Mouse (Mus musculus) brain, adult 2 months (tissue): ENCODE results near the gene D10Wsu102e.
A peak's percentile ranks its signal among the peaks of the same experiment; 100 is the strongest.
"Not testable (repeated sequence)": the region's sequence is repeated elsewhere in the genome, so short reads cannot be mapped to it uniquely, and the experiment has no call there.

ENCODE experiments used
- DNase-seq: peaks from one replicate; pipeline ENCODE4 v3.0.0; 2011; ENCODE audit warnings: low read depth, low spot score

D10Wsu102e gene

GRCm38 (mm10) chr10:83385330-83385910 is 25.4 kb downstream of the D10Wsu102e start:
- DNase-seq = no peak

- DNase-seq = no peak
Observed at GRCm38 (mm10) chr10:83397336-83397735, 37.3 kb downstream of the D10Wsu102e start.

GRCm38 (mm10) chr10:83400896-83401295 is 40.9 kb downstream of the D10Wsu102e start:
- DNase-seq = not testable (repeated sequence)

GRCm38 (mm10) chr10:83405031-83405430 is 45.0 kb downstream of the D10Wsu102e start:
- DNase-seq = no peak

GRCm38 (mm10) chr10:83405711-83406110 is 45.7 kb downstream of the D10Wsu102e start:
- DNase-seq = no peak

GRCm38 (mm10) chr10:83407141-83407540 is 47.1 kb downstream of the D10Wsu102e start:
- DNase-seq = no peak

- DNase-seq = not testable (repeated sequence)
Observed at GRCm38 (mm10) chr10:83418466-83418865, 58.4 kb downstream of the D10Wsu102e start.

- DNase-seq = no peak
Observed at GRCm38 (mm10) chr10:83448582-83448981, 88.6 kb downstream of the D10Wsu102e start.

- no peak for DNase-seq
Observed at GRCm38 (mm10) chr10:83457531-83457930, 97.5 kb downstream of the D10Wsu102e start.

GRCm38 (mm10) chr10:83475226-83475625 is 115.2 kb downstream of the D10Wsu102e start:
- DNase-seq = no peak

GRCm38 (mm10) chr10:83477286-83477685 is 117.3 kb downstream of the D10Wsu102e start:
- peak; percentile 50 for DNase-seq

GRCm38 (mm10) chr10:83490506-83490905 is 130.5 kb downstream of the D10Wsu102e start:
- no peak for DNase-seq

GRCm38 (mm10) chr10:83497321-83497720 is 137.3 kb downstream of the D10Wsu102e start:
- no peak for DNase-seq

- peak; percentile 61 for DNase-seq
Observed at GRCm38 (mm10) chr10:83508962-83509660, 149.1 kb downstream of the D10Wsu102e start.

- no peak for DNase-seq
Observed at GRCm38 (mm10) chr10:83511304-83511703, 151.3 kb downstream of the D10Wsu102e start.

- DNase-seq = no peak
Observed at GRCm38 (mm10) chr10:83513736-83514135, 153.7 kb downstream of the D10Wsu102e start.

- DNase-seq = peak; percentile 16
Observed at GRCm38 (mm10) chr10:83520990-83521389, 161.0 kb downstream of the D10Wsu102e start.

GRCm38 (mm10) chr10:83524238-83524637 is 164.2 kb downstream of the D10Wsu102e start:
- not testable (repeated sequence) for DNase-seq

GRCm38 (mm10) chr10:83530384-83530967 is 170.5 kb downstream of the D10Wsu102e start:
- peak; percentile 12 for DNase-seq

GRCm38 (mm10) chr10:83533258-83533909 is 173.4 kb downstream of the D10Wsu102e start:
- peak; percentile 86 for DNase-seq

GRCm38 (mm10) chr10:83533910-83534283 is 173.9 kb downstream of the D10Wsu102e start, which contains the start of gene Aldh1l2:
Aldh1l2 (minus strand) TSS chr10:83534140.
- peak; percentile 89 for DNase-seq

GRCm38 (mm10) chr10:83536436-83536835 is 176.4 kb downstream of the D10Wsu102e start:
- DNase-seq = no peak
